Mouse (Mus musculus): ENCODE data around the gene Gigyf2. TPM values are rescaled to one million over a fixed set of nuclear protein-coding genes. Genes with fewer than 3 reads are reported as not detected.

Gene Gigyf2
- total and polyA plus RNA-seq, 2 experiments from 2014 or later, result 18.7 to 19.9 TPM

- no peaks in the 10 kb centered on the region for H3K27me3 ChIP-seq (ENCODE audit: control insufficient read depth, insufficient read depth, low read length)
- 83% methylated on average over 10 of the region's 10 CpGs for WGBS
- no peak overlapping the region for H3K4me2 ChIP-seq (ENCODE audit: low read depth, low read length)
- H3K9ac ChIP-seq (replicated peaks; ENCODE audit: low read depth, low read length), result no peak overlapping the region
- TF ChIP-seq EP300 (IDR thresholded peaks at IDR 0.05; ENCODE audit: low read depth), result no peak
- TF ChIP-seq CTCF (IDR thresholded peaks at IDR 0.05; ENCODE audit: low read depth), result no peak
- DNase-seq (ENCODE audit: low spot score) (no peak), ATAC-seq (ENCODE audit: insufficient read depth, low read depth) (no peak)
- H3K4me1 ChIP-seq (ENCODE audit: control insufficient read depth, insufficient read depth), result no peaks in the 10 kb centered on the region
- H3K9me3 ChIP-seq (replicated peaks; ENCODE audit: control insufficient read depth, low read length), result no peaks in the 10 kb centered on the region
- no peak overlapping the region for H3K27ac ChIP-seq (ENCODE audit: low read depth)
- H3K36me3 ChIP-seq (replicated peaks; ENCODE audit: control insufficient read depth, insufficient read depth, low read length), result no peaks in the 10 kb centered on the region
- no peak overlapping the region for H3K4me3 ChIP-seq (ENCODE audit: low read depth, low read length)
Measured at GRCm38 (mm10) chr1:87297346-87297925, 29.4 kb upstream of the Gigyf2 start.

DNA sequence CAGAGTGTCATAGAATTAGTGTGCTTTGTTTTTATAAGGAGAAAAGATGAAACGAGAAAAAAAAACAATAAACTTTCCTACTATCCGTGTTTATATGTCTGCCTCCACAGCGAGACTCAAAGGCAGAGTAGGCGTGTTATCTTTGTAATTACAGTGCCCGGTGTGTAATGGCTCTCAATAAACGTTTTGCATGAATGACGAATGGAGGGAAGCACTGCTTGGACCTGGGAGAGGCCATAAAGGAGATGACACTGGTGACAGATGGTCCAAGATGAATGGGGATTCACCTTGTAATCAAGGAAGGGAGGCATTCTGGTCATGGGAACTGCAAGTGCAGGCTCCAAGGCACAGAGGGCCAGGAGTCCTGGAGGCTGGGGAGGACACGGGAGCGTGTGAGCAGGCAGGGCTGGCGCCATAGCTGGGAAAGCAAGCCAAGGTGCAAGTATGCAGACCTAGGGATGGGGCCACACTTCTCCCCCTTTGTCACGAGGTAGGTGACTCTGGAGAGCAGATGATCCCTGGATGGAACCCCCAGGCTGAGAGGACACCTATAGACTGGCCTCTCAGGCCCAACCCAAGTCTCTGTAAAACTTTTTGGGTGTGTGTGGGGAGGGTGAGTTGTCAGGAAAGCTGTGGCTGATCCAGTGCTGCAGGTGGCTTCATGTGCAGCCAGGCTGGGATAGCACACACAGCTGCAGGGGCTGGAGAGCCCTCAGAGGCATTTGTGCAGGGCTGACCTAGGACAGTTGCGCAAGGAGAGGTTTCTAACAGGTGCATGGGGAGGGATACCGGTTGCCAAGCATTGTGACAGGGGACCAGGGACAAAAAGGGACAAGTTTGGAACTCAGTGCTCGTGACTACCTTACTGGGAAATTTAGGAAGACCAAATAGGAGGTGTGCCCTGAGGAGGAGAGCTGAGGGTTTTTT, 26.2 kb upstream of the Gigyf2 start:
- ATAC-seq (ENCODE audit: insufficient read depth, low read depth), result no peak
- H3K4me2 ChIP-seq (ENCODE audit: low read depth, low read length), result no peak overlapping the region
- no peaks in the 10 kb centered on the region for H3K4me1 ChIP-seq (ENCODE audit: control insufficient read depth, insufficient read depth)
- no peak overlapping the region for H3K4me3 ChIP-seq (ENCODE audit: low read depth, low read length)
- no peaks in the 10 kb centered on the region for H3K36me3 ChIP-seq (replicated peaks; ENCODE audit: control insufficient read depth, insufficient read depth, low read length)
- H3K9ac ChIP-seq (replicated peaks; ENCODE audit: low read depth, low read length), result no peak overlapping the region
- H3K9me3 ChIP-seq (replicated peaks; ENCODE audit: control insufficient read depth, low read length), result no peaks in the 10 kb centered on the region
- H3K27ac ChIP-seq (ENCODE audit: low read depth), result no peak overlapping the region
- no peaks in the 10 kb centered on the region for H3K27me3 ChIP-seq (ENCODE audit: control insufficient read depth, insufficient read depth, low read length)
- WGBS, result 66% methylated on average over 14 of the region's 14 CpGs
- no peak for DNase-seq (ENCODE audit: low spot score)
- no peak for TF ChIP-seq EP300 (IDR thresholded peaks at IDR 0.05; ENCODE audit: low read depth)
- TF ChIP-seq CTCF (IDR thresholded peaks at IDR 0.05; ENCODE audit: low read depth), result no peak

- Histone ChIP-seq H3K27me3 (ENCODE audit: control insufficient read depth, insufficient read depth, low read length) (no peaks in the 10 kb centered on the region), H3K36me3 (replicated peaks; ENCODE audit: control insufficient read depth, insufficient read depth, low read length) (no peaks in the 10 kb centered on the region), H3K4me1 (ENCODE audit: control insufficient read depth, insufficient read depth) (no peaks in the 10 kb centered on the region), H3K4me2 (ENCODE audit: low read depth, low read length) (no peak overlapping the region), H3K27ac (ENCODE audit: low read depth) (no peak overlapping the region), H3K9ac (replicated peaks; ENCODE audit: low read depth, low read length) (no peak overlapping the region), H3K9me3 (replicated peaks; ENCODE audit: control insufficient read depth, low read length) (no peaks in the 10 kb centered on the region), H3K4me3 (ENCODE audit: low read depth, low read length) (no peak overlapping the region)
- DNase-seq (ENCODE audit: low spot score) (no peak), ATAC-seq (ENCODE audit: insufficient read depth, low read depth) (no peak)
- WGBS, result 91% methylated on average over 2 of the region's 2 CpGs
- TF ChIP-seq EP300 (IDR thresholded peaks at IDR 0.05; ENCODE audit: low read depth) (no peak), CTCF (IDR thresholded peaks at IDR 0.05; ENCODE audit: low read depth) (no peak)
Measured at GRCm38 (mm10) chr1:87301971-87302370, 24.8 kb upstream of the Gigyf2 start.

DNA sequence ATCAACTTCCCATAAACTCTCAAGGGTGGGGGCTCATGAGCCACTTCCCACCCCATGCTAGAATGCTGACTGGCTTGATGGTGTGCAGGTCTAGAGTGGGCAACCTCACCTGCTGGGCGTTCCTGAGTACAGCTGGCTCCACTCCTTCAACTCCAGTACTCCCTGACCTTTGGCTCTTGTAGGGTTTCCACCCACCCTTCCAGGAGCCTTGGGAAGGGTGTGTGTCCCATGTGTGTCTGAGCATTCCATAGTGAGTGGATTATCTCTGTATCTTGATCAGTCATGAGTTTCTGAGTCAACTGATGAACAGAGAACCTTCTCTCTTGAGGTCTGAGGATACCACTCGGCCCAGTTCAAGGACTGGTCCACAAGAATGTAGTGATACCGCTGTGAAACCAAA, 17.8 kb upstream of the Gigyf2 start:
- H3K9ac ChIP-seq (replicated peaks; ENCODE audit: low read depth, low read length), result no peak overlapping the region
- DNase-seq (ENCODE audit: low spot score), result no peak
- no peak overlapping the region for H3K4me2 ChIP-seq (ENCODE audit: low read depth, low read length)
- no peak for ATAC-seq (ENCODE audit: insufficient read depth, low read depth)
- no peaks in the 10 kb centered on the region for H3K27me3 ChIP-seq (ENCODE audit: control insufficient read depth, insufficient read depth, low read length)
- TF ChIP-seq CTCF (IDR thresholded peaks at IDR 0.05; ENCODE audit: low read depth), result no peak
- no peak for TF ChIP-seq EP300 (IDR thresholded peaks at IDR 0.05; ENCODE audit: low read depth)
- 69% methylated on average over 3 of the region's 3 CpGs for WGBS
- no peak overlapping the region for H3K27ac ChIP-seq (ENCODE audit: low read depth)
- no peaks in the 10 kb centered on the region for H3K36me3 ChIP-seq (replicated peaks; ENCODE audit: control insufficient read depth, insufficient read depth, low read length)
- H3K4me1 ChIP-seq (ENCODE audit: control insufficient read depth, insufficient read depth), result no peaks in the 10 kb centered on the region
- H3K4me3 ChIP-seq (ENCODE audit: low read depth, low read length), result no peak overlapping the region
- no peaks in the 10 kb centered on the region for H3K9me3 ChIP-seq (replicated peaks; ENCODE audit: control insufficient read depth, low read length)

DNA sequence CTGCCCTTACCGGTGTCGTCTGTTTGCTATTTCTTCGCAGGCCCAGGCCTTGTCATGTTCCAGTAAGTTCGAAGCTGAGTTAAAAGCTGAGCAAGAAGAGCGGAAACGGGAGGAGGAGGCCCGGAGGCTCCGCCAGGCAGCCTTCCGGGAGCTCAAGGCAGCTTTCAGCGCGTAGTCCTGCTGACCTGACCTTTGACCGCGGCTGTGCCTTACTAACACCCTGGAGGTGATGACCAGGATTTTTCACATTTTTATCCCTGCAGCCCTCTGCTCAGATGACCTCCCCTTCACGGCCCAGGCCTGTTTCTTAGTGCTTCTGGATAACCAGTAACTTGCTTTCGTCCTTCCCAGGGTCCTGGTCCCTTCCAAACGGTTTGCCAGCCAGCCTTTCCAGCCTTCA, 17.2 kb upstream of the Gigyf2 start:
- Histone ChIP-seq H3K4me2 (ENCODE audit: low read depth, low read length) (no peak overlapping the region), H3K36me3 (replicated peaks; ENCODE audit: control insufficient read depth, insufficient read depth, low read length) (no peaks in the 10 kb centered on the region), H3K9me3 (replicated peaks; ENCODE audit: control insufficient read depth, low read length) (no peaks in the 10 kb centered on the region), H3K27ac (ENCODE audit: low read depth) (no peak overlapping the region), H3K9ac (replicated peaks; ENCODE audit: low read depth, low read length) (no peak overlapping the region), H3K4me1 (ENCODE audit: control insufficient read depth, insufficient read depth) (no peaks in the 10 kb centered on the region), H3K4me3 (ENCODE audit: low read depth, low read length) (no peak overlapping the region), H3K27me3 (ENCODE audit: control insufficient read depth, insufficient read depth, low read length) (no peaks in the 10 kb centered on the region)
- no peak for ATAC-seq (ENCODE audit: insufficient read depth, low read depth)
- no peak for DNase-seq (ENCODE audit: low spot score)
- no peak for TF ChIP-seq CTCF (IDR thresholded peaks at IDR 0.05; ENCODE audit: low read depth)
- no peak for TF ChIP-seq EP300 (IDR thresholded peaks at IDR 0.05; ENCODE audit: low read depth)
- 65% methylated on average over 16 of the region's 16 CpGs for WGBS
